Mouse (Mus musculus): ENCODE measurements around the gene Olfr545.

- TF ChIP-seq POLR2A (IDR thresholded peaks at IDR 0.05; ENCODE audit: low read depth, low read length) = no peak
- no peak for TF ChIP-seq CTCF (IDR thresholded peaks at IDR 0.05; ENCODE audit: extremely low read depth, insufficient read depth, insufficient read length, insufficient replicate concordance)
Observed at GRCm38 (mm10) chr7:102488161-102488560, 11.2 kb downstream of the Olfr545 start, which contains the start of gene Olfr544.

All from spleen, adult 2 months (tissue).